Mouse (Mus musculus) MEL (cell line): ENCODE measurements around the gene Gm3417. TPM values are rescaled to one million over a fixed set of nuclear protein-coding genes. Genes with fewer than 3 reads are reported as not detected.

Experiments used
- DNase-seq: peaks from one replicate; pipeline ENCODE4 v3.0.0; 2011; ENCODE audit warnings: low read depth, low spot score
- H3K27ac ChIP-seq: 2 replicates; pipeline ENCODE4 v1.5.1; 2012; ENCODE audit warnings: low read depth, mild to moderate bottlenecking, control low read depth, low read length, moderate library complexity; ENCODE audit not compliant: control insufficient read depth
- H3K27me3 ChIP-seq, 2 experiments: fragments of 150-350 bp in 1 of 2; sonication (generic) in 1 of 2; 2 replicates each; pipeline ENCODE4 v1.6.1; 2012; ENCODE audit warnings: low read length in 2 of 2, mild to moderate bottlenecking in 2 of 2, improper control_type of control experiment in 1 of 2, moderate library complexity in 1 of 2; ENCODE audit not compliant: insufficient read depth in 2 of 2, control insufficient read depth in 1 of 2
- H3K36me3 ChIP-seq, 2 experiments: 2 replicates each; pipeline ENCODE4 v1.6.1; 2012 to 2014; ENCODE audit warnings: low read length in 2 of 2, improper control_type of control experiment in 1 of 2, inconsistent platforms in 1 of 2, mild to moderate bottlenecking in 1 of 2; ENCODE audit not compliant: insufficient read depth in 2 of 2, control insufficient read depth in 1 of 2
- H3K4me1 ChIP-seq, 2 experiments: fragments of 150-350 bp in 1 of 2; sonication (generic) in 1 of 2; 2 replicates each; pipeline ENCODE4 v1.6.1; 2012; ENCODE audit warnings: low read length in 2 of 2, improper control_type of control experiment in 1 of 2, mild to moderate bottlenecking in 1 of 2; ENCODE audit not compliant: insufficient read depth in 2 of 2, control insufficient read depth in 1 of 2
- H3K4me3 ChIP-seq, 2 experiments: fragments of 150-350 bp in 1 of 2; sonication (generic) in 1 of 2; 2 replicates each; pipeline ENCODE4 v1.5.1; 2012; ENCODE audit warnings: low read depth in 2 of 2, low read length in 2 of 2, mild to moderate bottlenecking in 2 of 2, moderate library complexity in 2 of 2, control low read depth in 1 of 2, improper control_type of control experiment in 1 of 2; ENCODE audit not compliant: control insufficient read depth in 1 of 2, insufficient read depth in 1 of 2
- H3K79me2 ChIP-seq: 2 replicates; pipeline ENCODE4 v1.6.1; 2012; ENCODE audit warnings: mild to moderate bottlenecking, low read length, moderate library complexity; ENCODE audit not compliant: control insufficient read depth, poor library complexity, insufficient read depth
- H3K9ac ChIP-seq: 2 replicates; pipeline ENCODE4 v1.6.1; 2012; ENCODE audit warnings: low read depth, mild to moderate bottlenecking, control low read depth, low read length, moderate library complexity; ENCODE audit not compliant: control insufficient read depth, poor library complexity, severe bottlenecking
- H3K9me3 ChIP-seq: fragments of 150-350 bp; sonication (generic); replicated peaks from 2 replicates; pipeline ENCODE4 v1.6.1; 2012; ENCODE audit warnings: mild to moderate bottlenecking, low read length, improper control_type of control experiment, moderate library complexity; ENCODE audit not compliant: insufficient read depth
- CHD1 ChIP-seq: IDR thresholded peaks from 2 replicates; pipeline ENCODE4 v1.6.1; 2012; ENCODE audit warnings: low read depth, mild to moderate bottlenecking, inconsistent platforms, low read length, improper control_type of control experiment
- CTCF ChIP-seq, 3 experiments: IDR thresholded peaks in 2 of 3; conservative IDR thresholded peaks in 1 of 3; 2 replicates each; pipeline ENCODE4 v1.5.1; 2011 to 2012; ENCODE audit warnings: low read length in 3 of 3, low read depth in 2 of 3, mild to moderate bottlenecking in 2 of 3, improper control_type of control experiment in 1 of 3, inconsistent platforms in 1 of 3, mixed read lengths in 1 of 3, moderate library complexity in 1 of 3; ENCODE audit not compliant: control insufficient read depth in 1 of 3, insufficient read depth in 1 of 3, poor library complexity in 1 of 3, severe bottlenecking in 1 of 3
- E2F4 ChIP-seq: IDR thresholded peaks from 2 replicates; pipeline ENCODE4 v1.6.1; 2011; ENCODE audit warnings: low read depth, low read length, improper control_type of control experiment, borderline replicate concordance
- ELF1 ChIP-seq: IDR thresholded peaks from 2 replicates; pipeline ENCODE4 v1.6.1; 2014; ENCODE audit warnings: low read depth, mild to moderate bottlenecking, inconsistent platforms, low read length, improper control_type of control experiment, moderate library complexity
- EP300 ChIP-seq, 2 experiments: IDR thresholded peaks; 2 replicates each; pipeline ENCODE4 v1.6.1; 2011; ENCODE audit warnings: improper control_type of control experiment in 2 of 2, low read length in 2 of 2, low read depth in 1 of 2, mild to moderate bottlenecking in 1 of 2
- ETS1 ChIP-seq: IDR thresholded peaks from 2 replicates; pipeline ENCODE4 v1.6.1; 2012; ENCODE audit warnings: low read depth, mild to moderate bottlenecking, inconsistent platforms, low read length, improper control_type of control experiment, moderate library complexity
- GABPA ChIP-seq: IDR thresholded peaks from 2 replicates; pipeline ENCODE4 v1.6.1; 2012; ENCODE audit warnings: low read depth, mild to moderate bottlenecking, inconsistent platforms, low read length, improper control_type of control experiment, moderate library complexity
- HCFC1 ChIP-seq: IDR thresholded peaks from 2 replicates; pipeline ENCODE4 v1.6.1; 2012; ENCODE audit warnings: low read depth, mild to moderate bottlenecking, inconsistent platforms, low read length, improper control_type of control experiment, moderate library complexity
- KAT2A ChIP-seq: conservative IDR thresholded peaks from 2 replicates; pipeline ENCODE4 v1.6.1; 2012; ENCODE audit warnings: low read depth, low read length, improper control_type of control experiment, inconsistent platforms
- MAFK ChIP-seq: IDR thresholded peaks from 2 replicates; pipeline ENCODE4 v1.6.1; 2011; ENCODE audit warnings: low read depth, mild to moderate bottlenecking, low read length, improper control_type of control experiment, borderline replicate concordance
- MEF2A ChIP-seq: IDR thresholded peaks from 2 replicates; pipeline ENCODE4 v1.6.1; 2014; ENCODE audit warnings: low read depth, mild to moderate bottlenecking, inconsistent platforms, low read length, improper control_type of control experiment; ENCODE audit not compliant: poor library complexity, insufficient replicate concordance, severe bottlenecking; ENCODE audit errors: extremely low read depth
- MXI1 ChIP-seq: IDR thresholded peaks from 2 replicates; pipeline ENCODE4 v1.6.1; 2011; ENCODE audit warnings: mild to moderate bottlenecking, low read depth, low read length, improper control_type of control experiment
- NELFE ChIP-seq: IDR thresholded peaks from 2 replicates; pipeline ENCODE4 v1.6.1; 2011; ENCODE audit warnings: low read depth, low read length, improper control_type of control experiment
- POLR2AphosphoS5 ChIP-seq: IDR thresholded peaks from 2 replicates; pipeline ENCODE4 v1.6.1; 2012; ENCODE audit warnings: low read depth, borderline replicate concordance, mild to moderate bottlenecking, inconsistent platforms, low read length, moderate library complexity, mixed read lengths
- SIN3A ChIP-seq: IDR thresholded peaks from 2 replicates; pipeline ENCODE4 v1.6.1; 2012; ENCODE audit warnings: low read length, improper control_type of control experiment, inconsistent platforms
- SMC3 ChIP-seq: IDR thresholded peaks from 2 replicates; pipeline ENCODE4 v1.6.1; 2011; ENCODE audit warnings: low read depth, low read length, improper control_type of control experiment
- TBP ChIP-seq: IDR thresholded peaks from 2 replicates; pipeline ENCODE4 v1.8.0; 2011; ENCODE audit warnings: low read depth, low read length, improper control_type of control experiment
- TCF12 ChIP-seq: IDR thresholded peaks from 2 replicates; pipeline ENCODE4 v1.6.1; 2014; ENCODE audit warnings: low read depth, mild to moderate bottlenecking, inconsistent platforms, low read length, improper control_type of control experiment, moderate library complexity
- ZC3H11A ChIP-seq: IDR thresholded peaks from 2 replicates; pipeline ENCODE4 v1.6.1; 2012; ENCODE audit warnings: low read depth, mild to moderate bottlenecking, inconsistent platforms, low read length, improper control_type of control experiment
- ZKSCAN1 ChIP-seq: IDR thresholded peaks from 2 replicates; pipeline ENCODE4 v1.6.1; 2012; ENCODE audit warnings: low read depth, mild to moderate bottlenecking, inconsistent platforms, low read length, improper control_type of control experiment, moderate library complexity
- polyA plus RNA-seq, 2 experiments: library from polyadenylated mRNA; stranded (reverse) in 1 of 2; unstranded in 1 of 2; fragments of >175 nt in 1 of 2; fragments of >200 nt in 1 of 2; gene quantifications; 2 replicates each; pipeline versions ENCODE4 v1.2.1 to v1.2.4; 2012; ENCODE audit warnings: low replicate concordance in 2 of 2, low read depth in 1 of 2; ENCODE audit not compliant: insufficient read length in 2 of 2, insufficient read depth in 1 of 2, missing spikeins in 1 of 2
- total RNA-seq: library from RNA; depleted of rRNA; stranded (reverse); fragments of 300-350 nt; gene quantifications from 2 replicates; pipeline ENCODE4 v1.2.3, GENCODE M21; 2012

Gene Gm3417
- total and polyA plus RNA-seq, 3 experiments = 2.0 to 5.2 TPM; not detected in 1

GRCm38 (mm10) chr17:14960520-14960919 is 18.1 kb downstream of the Gm3417 start:
- peak overlapping the region; percentile 98 for H3K9ac ChIP-seq
- H3K4me1 ChIP-seq = peaks cover 9 to 20% of the 10 kb centered on the region in 2 experiments
- DNase-seq = peak; percentile 68
- no peaks in the 10 kb centered on the region for H3K9me3 ChIP-seq
- peaks cover 26 to 32% of the 10 kb centered on the region in 2 experiments for H3K36me3 ChIP-seq
- no peaks in the 10 kb centered on the region for H3K27me3 ChIP-seq
- peaks cover 36% of the 10 kb centered on the region for H3K79me2 ChIP-seq
- peak overlapping the region; percentile 71 to 99 for H3K4me3 ChIP-seq
- peak overlapping the region; percentile 67 for H3K27ac ChIP-seq
- TF ChIP-seq HCFC1 (0 out of 2 replicates have a peak, but pooled peaks have one; percentile 7), MEF2A (no peak), CHD1 (0 out of 2 replicates have a peak, but pooled peaks have one; percentile 67)

GRCm38 (mm10) chr17:14959979-14960378 is 18.6 kb downstream of the Gm3417 start:
- Histone ChIP-seq H3K4me1 (peaks cover 9 to 20% of the 10 kb centered on the region in 2 experiments), H3K79me2 (peaks cover 36% of the 10 kb centered on the region), H3K9me3 (no peaks in the 10 kb centered on the region), H3K36me3 (peaks cover 30 to 34% of the 10 kb centered on the region in 2 experiments), H3K9ac (peak overlapping the region; percentile 98), H3K4me3 (peak overlapping the region; percentile 64 to 71), H3K27ac (peak overlapping the region; percentile 36), H3K27me3 (no peaks in the 10 kb centered on the region)
- TF ChIP-seq MXI1 (peak; percentile 64), KAT2A (0 out of 2 replicates have a peak, but pooled peaks have one; percentile 43), GABPA (no peak), MEF2A (no peak), SIN3A (peak; percentile 51; the same call in 1 of the 2 replicates), ZC3H11A (no peak), ZKSCAN1 (no peak), TBP (no peak), E2F4 (no peak), ELF1 (no peak), TCF12 (no peak), CTCF (IDR thresholded peaks at IDR 0.05 in 2 of 3, conservative IDR thresholded peaks at IDR 0.05 in 1 of 3; ENCODE audit: control insufficient read depth in 1 of 3, insufficient read depth in 1 of 3, low read depth in 2 of 3, low read length in 3 of 3, poor library complexity in 1 of 3, severe bottlenecking in 1 of 3) (no peak), SMC3 (no peak), EP300 (IDR thresholded peaks at IDR 0.05; ENCODE audit: low read depth in 1 of 2, low read length in 2 of 2) (no peak), POLR2AphosphoS5 (no peak), ETS1 (peak; percentile 75), NELFE (peak; percentile 11; the same call in 1 of the 2 replicates), MAFK (no peak)
- peak; percentile 81 for DNase-seq
